Mouse (Mus musculus) liver, embryonic 11.5 days (tissue): Measurements from ENCODE around the gene Slc4a1. TPM values are rescaled to one million over a fixed set of nuclear protein-coding genes. Genes with fewer than 3 reads are reported as not detected.

Experiments
- ATAC-seq: fragments of 200-750 bp; cut with Nextera tagmentation; replicated peaks from 2 replicates; pipeline ENCODE4 v1.8.0; 2017; ENCODE audit warnings: moderate number of reproducible peaks, mild to moderate bottlenecking, moderate TSS enrichment, moderate library complexity; ENCODE audit not compliant: low FRiP score
- DNase-seq: peaks from one replicate; pipeline ENCODE4 v3.0.0-alpha.2; 2017; ENCODE audit warnings: low spot score
- H3K27ac ChIP-seq: fragments of 300-500 bp; sonication (generic); 2 replicates; pipeline ENCODE4 v1.5.1; 2014; ENCODE audit warnings: mild to moderate bottlenecking, low read depth, low read length, control low read depth
- H3K27me3 ChIP-seq: fragments of 300-500 bp; sonication (generic); replicated peaks from 2 replicates; pipeline ENCODE4 v1.6.1; 2014; ENCODE audit warnings: low read length, mixed read lengths; ENCODE audit not compliant: control insufficient read depth, insufficient read depth
- H3K36me3 ChIP-seq: fragments of 300-500 bp; sonication (generic); 2 replicates; pipeline ENCODE4 v1.6.1; 2014; ENCODE audit warnings: mild to moderate bottlenecking, low read length, moderate library complexity, mixed read lengths; ENCODE audit not compliant: control insufficient read depth, insufficient read depth
- H3K4me1 ChIP-seq: fragments of 300-500 bp; sonication (generic); replicated peaks from 2 replicates; pipeline ENCODE4 v1.6.1; 2014; ENCODE audit warnings: low read length, mixed read lengths; ENCODE audit not compliant: control insufficient read depth, insufficient read depth
- H3K4me2 ChIP-seq: fragments of 300-500 bp; sonication (generic); 2 replicates; pipeline ENCODE4 v1.6.1; 2014; ENCODE audit warnings: mild to moderate bottlenecking, control low read depth, moderate library complexity
- H3K4me3 ChIP-seq: fragments of 300-500 bp; sonication (generic); 2 replicates; pipeline ENCODE4 v1.5.1; 2014; ENCODE audit warnings: low read depth, low read length, control low read depth
- H3K9ac ChIP-seq: fragments of 300-500 bp; sonication (generic); 2 replicates; pipeline ENCODE4 v1.6.1; 2014; ENCODE audit warnings: low read depth, low read length, control low read depth
- H3K9me3 ChIP-seq: fragments of 300-500 bp; sonication (generic); 2 replicates; pipeline ENCODE4 v1.6.1; 2016; ENCODE audit warnings: low read length, inconsistent platforms, mixed read lengths; ENCODE audit not compliant: control insufficient read depth
- WGBS: fragments of 180-500 bp; shearing (Covaris S2); extraction: QIAGEN DNeasy Blood & Tissue Kit; methylation state at CpG from one replicate; pipeline ENCODE4 v1.1.7; 2014; 5-methylcytosine and 5-hydroxymethylcytosine counted together
- microRNA-seq: library from miRNA; unstranded; fragments of <30 nt; microRNA quantifications from one replicate; pipeline ENCODE4, GENCODE M21; 2017; ENCODE audit warnings: borderline number of aligned reads
- polyA plus RNA-seq: library from polyadenylated mRNA; unstranded; fragments of >200 nt; fragmentation: Nextera tagmentation; extraction: Ambion mirVana; gene quantifications from 2 replicates; pipeline ENCODE4 v1.2.1, GENCODE M21; 2014

Slc4a1 gene
- polyA plus RNA-seq, 1 experiment from 2014 or later, result 191 TPM

DNA sequence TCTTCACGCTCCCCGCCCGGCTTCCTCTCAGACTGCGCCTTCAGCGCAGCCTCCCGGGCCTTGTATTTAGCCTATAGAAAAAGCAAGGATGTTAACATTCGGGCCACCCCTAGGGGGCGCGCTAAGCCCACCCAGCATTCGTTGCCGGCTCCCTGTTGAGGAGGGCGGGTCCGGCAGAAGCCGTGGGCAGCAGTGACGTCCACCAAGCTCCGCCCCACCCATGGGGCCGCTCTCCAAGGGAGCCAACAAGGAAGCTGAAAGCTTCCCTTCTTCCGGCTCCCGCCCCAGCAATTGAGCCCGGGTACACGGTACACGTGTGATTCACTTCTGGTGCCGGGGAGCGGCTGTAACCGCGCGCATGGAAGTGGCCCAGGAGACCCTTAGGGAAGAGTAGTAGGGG, 57.0 kb downstream of the Slc4a1 start:
- Histone ChIP-seq H3K4me3 (peak overlapping the region; percentile 57), H3K4me2 (peak overlapping the region; percentile 86), H3K36me3 (peaks cover 45% of the 10 kb centered on the region), H3K27ac (peak overlapping the region; percentile 87), H3K27me3 (no peaks in the 10 kb centered on the region), H3K4me1 (peaks cover 34% of the 10 kb centered on the region), H3K9me3 (no peaks in the 10 kb centered on the region), H3K9ac (peak overlapping the region; percentile 76)
- WGBS, result 1% methylated on average over 27 of the region's 27 CpGs
- DNase-seq (peak; percentile 99), ATAC-seq (peak; percentile 93)

DNA sequence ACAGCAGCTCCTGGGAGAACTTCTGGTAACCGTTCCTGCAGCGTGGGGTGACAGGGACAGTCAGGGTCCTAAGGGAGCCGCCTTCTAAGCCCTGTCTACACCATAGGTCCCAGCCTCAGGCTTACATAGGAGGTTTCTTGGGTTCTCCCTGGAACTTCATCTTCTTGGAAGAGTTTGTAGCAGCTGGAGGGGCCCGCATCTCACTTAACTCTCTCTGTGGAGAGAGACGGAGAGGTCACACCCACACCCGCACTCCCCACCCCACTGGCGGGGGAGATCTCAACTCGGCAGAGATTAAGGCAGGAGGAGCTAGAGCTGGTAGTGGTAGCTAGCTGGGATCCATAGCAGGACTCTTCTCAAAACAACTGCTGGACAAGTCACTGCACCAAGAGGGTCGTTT, 57.9 kb downstream of the Slc4a1 start:
- peaks cover 34% of the 10 kb centered on the region for H3K4me1 ChIP-seq
- H3K27me3 ChIP-seq, result no peaks in the 10 kb centered on the region
- DNase-seq, result no peak
- H3K36me3 ChIP-seq, result peaks cover 38% of the 10 kb centered on the region
- H3K4me3 ChIP-seq, result no peak overlapping the region; the same call in 1 of the 2 replicates
- no peak overlapping the region for H3K4me2 ChIP-seq
- no peak for ATAC-seq
- H3K9ac ChIP-seq, result 0 out of 2 replicates have a peak overlapping the region, but pooled peaks have one; percentile 9
- H3K9me3 ChIP-seq, result no peaks in the 10 kb centered on the region
- no peak overlapping the region for H3K27ac ChIP-seq
- 74% methylated on average over 9 of the region's 9 CpGs for WGBS

DNA sequence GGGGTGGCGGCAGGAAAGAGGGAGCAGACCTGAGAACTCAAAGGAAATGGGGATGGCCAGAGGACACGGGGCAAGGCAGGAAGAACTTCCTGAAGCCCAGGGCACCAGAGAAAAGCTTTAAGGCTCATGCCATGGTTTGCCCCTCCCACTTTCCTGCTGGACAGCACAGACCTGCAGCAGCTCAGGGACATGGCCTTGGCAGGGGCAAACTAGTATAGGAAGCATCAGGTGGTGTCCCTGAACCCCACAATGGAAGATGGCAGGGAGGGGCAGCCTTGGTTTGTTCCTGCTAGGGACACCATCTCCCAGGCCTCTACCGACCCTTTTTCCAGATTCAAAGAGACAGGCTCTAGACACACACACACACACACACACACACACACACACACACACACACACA, 60.6 kb downstream of the Slc4a1 start:
- WGBS, result 72% methylated on average over 3 of the region's 3 CpGs
- no peaks in the 10 kb centered on the region for H3K27me3 ChIP-seq
- ATAC-seq (no peak), DNase-seq (no peak)
- peaks cover 30% of the 10 kb centered on the region for H3K36me3 ChIP-seq
- no peak overlapping the region for H3K4me2 ChIP-seq
- H3K27ac ChIP-seq, result no peak overlapping the region
- H3K9me3 ChIP-seq, result no peaks in the 10 kb centered on the region
- H3K9ac ChIP-seq, result no peak overlapping the region
- H3K4me3 ChIP-seq, result no peak overlapping the region
- H3K4me1 ChIP-seq, result peaks cover 22% of the 10 kb centered on the region

DNA sequence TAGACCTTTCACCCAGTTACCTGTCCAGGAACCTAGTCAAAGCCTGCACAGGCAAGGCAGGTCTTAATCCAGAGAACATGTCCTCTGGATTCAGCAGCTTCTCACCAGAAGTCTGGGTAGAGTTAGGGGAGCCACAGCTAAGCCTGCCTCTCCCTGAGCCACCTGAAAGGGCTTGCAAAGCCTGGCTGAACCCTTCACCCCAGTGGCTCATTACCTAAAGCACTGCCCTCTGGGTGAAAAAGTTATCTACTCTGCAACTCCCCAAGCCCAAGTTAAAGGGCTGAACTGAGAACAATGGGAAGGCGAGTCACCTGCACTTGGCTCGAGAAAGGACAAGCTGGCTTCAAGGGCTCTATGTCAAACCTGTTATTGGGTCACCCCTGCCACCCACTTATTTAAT, 61.9 kb downstream of the Slc4a1 start:
- DNase-seq (no peak), ATAC-seq (no peak)
- Histone ChIP-seq H3K36me3 (peaks cover 26% of the 10 kb centered on the region), H3K9me3 (no peaks in the 10 kb centered on the region), H3K4me2 (no peak overlapping the region), H3K27me3 (no peaks in the 10 kb centered on the region), H3K4me3 (no peak overlapping the region), H3K27ac (no peak overlapping the region), H3K4me1 (peaks cover 10% of the 10 kb centered on the region), H3K9ac (no peak overlapping the region)
- 64% methylated on average over 2 of the region's 2 CpGs for WGBS

DNA sequence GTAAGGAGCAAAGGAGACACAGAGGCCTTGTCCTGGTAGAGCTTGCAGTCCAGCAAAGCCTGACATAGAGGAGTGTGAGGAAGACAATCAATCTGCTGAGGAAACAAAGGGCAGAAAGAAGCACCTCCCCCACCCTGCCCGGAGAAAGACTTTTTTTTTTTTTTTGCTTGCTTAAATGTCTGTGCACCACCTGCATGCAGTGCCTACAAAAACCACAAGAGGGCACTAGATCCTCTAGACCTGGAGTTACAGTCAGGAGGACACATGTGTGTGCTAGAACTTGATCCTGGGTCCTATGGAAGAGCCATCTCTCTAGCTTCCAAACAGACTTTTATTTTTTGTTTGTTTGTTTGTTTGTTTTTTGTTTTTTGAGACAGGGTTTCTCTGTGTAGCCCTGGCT, 66.2 kb downstream of the Slc4a1 start:
- peaks cover 13% of the 10 kb centered on the region for H3K4me1 ChIP-seq
- H3K36me3 ChIP-seq, result no peaks in the 10 kb centered on the region
- DNase-seq (no peak), ATAC-seq (no peak)
- H3K4me2 ChIP-seq, result no peak overlapping the region
- H3K9ac ChIP-seq, result no peak overlapping the region
- H3K4me3 ChIP-seq, result no peak overlapping the region
- no peaks in the 10 kb centered on the region for H3K27me3 ChIP-seq
- no peaks in the 10 kb centered on the region for H3K9me3 ChIP-seq
- H3K27ac ChIP-seq, result no peak overlapping the region
- 19% methylated on average over 1 of the region's 1 CpGs for WGBS

Small RNA genes within 50 kb of the gene (microRNA-seq; reads per million reads assigned to microRNA genes)
- not detected for gene Mir6930

Other genes with a start within 250 kb of the Slc4a1 start
- 4.9 and 5.1 TPM in 2 replicates for gene Nags, start 220.7 kb downstream of the Slc4a1 start, polyA plus RNA-seq
- gene Tmem101, start 209.8 kb downstream of the Slc4a1 start, polyA plus RNA-seq, result 25.7 and 26.0 TPM in 2 replicates
- gene Lsm12, start 180.9 kb downstream of the Slc4a1 start, polyA plus RNA-seq, result 80.1 and 83.2 TPM in 2 replicates
- gene G6pc3, start 176.6 kb downstream of the Slc4a1 start, polyA plus RNA-seq, result 38.8 and 39.5 TPM in 2 replicates
- 23.8 and 26.0 TPM in 2 replicates for gene Hdac5, start 136.0 kb downstream of the Slc4a1 start, polyA plus RNA-seq
- 28.2 and 29.4 TPM in 2 replicates for gene BC030867, start 117.3 kb downstream of the Slc4a1 start, polyA plus RNA-seq
- gene Asb16, start 97.5 kb downstream of the Slc4a1 start, polyA plus RNA-seq, result 0.05 and 0.12 TPM in 2 replicates
- 41.6 and 44.8 TPM in 2 replicates for gene Tmub2, start 81.3 kb downstream of the Slc4a1 start, polyA plus RNA-seq
- 11.4 and 14.7 TPM in 2 replicates for gene Atxn7l3, start 69.6 kb downstream of the Slc4a1 start, polyA plus RNA-seq
- gene Ubtf, start 46.5 kb downstream of the Slc4a1 start, polyA plus RNA-seq, result 104 and 108 TPM in 2 replicates
- 1.8 and 2.6 TPM in 2 replicates for gene Rundc3a, start 27.2 kb upstream of the Slc4a1 start, polyA plus RNA-seq
- gene Slc25a39, start 41.7 kb upstream of the Slc4a1 start, polyA plus RNA-seq, result 282 and 283 TPM in 2 replicates
- gene Grn, start 64.1 kb upstream of the Slc4a1 start, polyA plus RNA-seq, result 68.1 and 69.5 TPM in 2 replicates
- gene Fam171a2, start 81.5 kb upstream of the Slc4a1 start, polyA plus RNA-seq, result 1.8 and 2.0 TPM in 2 replicates
- gene Itga2b, start 103.9 kb upstream of the Slc4a1 start, polyA plus RNA-seq, result 76.2 and 80.3 TPM in 2 replicates
- gene Gpatch8, start 190.2 kb upstream of the Slc4a1 start, polyA plus RNA-seq, result 30.0 and 35.4 TPM in 2 replicates
- gene Gm11627, start 213.3 kb upstream of the Slc4a1 start, polyA plus RNA-seq, result 1.2 and 1.4 TPM in 2 replicates
- gene Fzd2, start 238.2 kb upstream of the Slc4a1 start, polyA plus RNA-seq, result 8.4 and 9.0 TPM in 2 replicates